Mouse (Mus musculus): Measurements from ENCODE around the gene Reps2. TPM values are rescaled to one million over a fixed set of nuclear protein-coding genes. Genes with fewer than 3 reads are reported as not detected.

Reps2 gene
- 27.3 TPM for polyA plus RNA-seq (2014; fragmentation: Illumina TruSeq; extraction: RNeasy Lipid Tissue Mini Kit (QIAGEN cat#74804); ENCODE audit: low replicate concordance)

GRCm38 (mm10) chrX:162643091-162643788 is at the start of gene Reps2:
Reps2 (minus strand) TSS chrX:162643649.

Other genes starting within 250 kb of the Reps2 start
- gene Rbbp7, start 116.8 kb upstream of the Reps2 start, polyA plus RNA-seq (2014; fragmentation: Illumina TruSeq; extraction: RNeasy Lipid Tissue Mini Kit (QIAGEN cat#74804); ENCODE audit: low replicate concordance): 232 TPM
- 110 TPM for gene Txlng, start 185.8 kb upstream of the Reps2 start, polyA plus RNA-seq (2014; fragmentation: Illumina TruSeq; extraction: RNeasy Lipid Tissue Mini Kit (QIAGEN cat#74804); ENCODE audit: low replicate concordance)
- 269 TPM for gene Syap1, start 244.8 kb upstream of the Reps2 start, polyA plus RNA-seq (2014; fragmentation: Illumina TruSeq; extraction: RNeasy Lipid Tissue Mini Kit (QIAGEN cat#74804); ENCODE audit: low replicate concordance)